Mouse (Mus musculus) cerebellum, postnatal 36 days (tissue): Measurements from ENCODE around the gene Prkab2.

Source experiments
- DNase-seq, 2 experiments: peaks; one replicate each; pipeline ENCODE4 v3.0.0; 2021 to 2022; ENCODE audit warnings: mixed read lengths in 2 of 2

The Prkab2 gene

DNA sequence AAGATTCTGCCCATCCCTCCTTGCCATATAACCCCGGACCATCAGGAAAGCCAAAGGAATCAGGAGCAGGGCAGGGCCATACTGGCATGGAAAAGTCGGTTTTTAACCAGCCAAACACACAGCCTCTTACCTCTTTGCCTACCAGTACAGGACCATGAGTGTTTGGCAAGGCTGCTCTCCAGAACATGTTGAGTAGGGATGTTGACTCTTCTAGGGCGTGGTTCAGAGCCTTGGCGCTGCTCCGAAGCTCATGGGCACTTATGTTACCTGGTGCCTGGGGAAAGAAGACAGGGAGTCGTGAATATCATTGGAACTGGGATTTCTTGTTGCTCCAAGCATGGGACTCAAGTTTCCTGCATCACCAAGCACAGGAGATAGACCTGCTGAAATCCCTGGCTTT, 35.8 kb downstream of the Prkab2 start:
- no peak for DNase-seq

DNA sequence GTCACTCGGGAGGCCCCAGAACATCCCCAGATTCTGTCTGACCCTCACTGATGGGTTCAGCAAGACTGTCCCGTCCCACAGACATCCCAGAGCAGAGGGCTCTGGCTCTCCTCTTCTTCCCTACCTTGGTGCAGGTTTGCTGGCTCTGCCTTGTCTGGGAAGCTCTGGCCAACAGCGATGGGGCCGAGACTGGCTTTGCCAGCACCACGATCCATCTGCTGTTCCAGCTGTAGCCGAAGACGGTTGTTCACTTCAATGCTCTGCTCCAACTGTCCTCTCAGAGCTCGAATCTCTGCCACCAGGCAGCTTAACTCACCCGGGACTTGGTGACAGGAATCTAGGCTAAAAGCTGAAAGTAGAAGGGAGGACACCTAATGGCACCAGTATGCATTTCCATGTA, 38.9 kb downstream of the Prkab2 start:
- DNase-seq = no peak

DNA sequence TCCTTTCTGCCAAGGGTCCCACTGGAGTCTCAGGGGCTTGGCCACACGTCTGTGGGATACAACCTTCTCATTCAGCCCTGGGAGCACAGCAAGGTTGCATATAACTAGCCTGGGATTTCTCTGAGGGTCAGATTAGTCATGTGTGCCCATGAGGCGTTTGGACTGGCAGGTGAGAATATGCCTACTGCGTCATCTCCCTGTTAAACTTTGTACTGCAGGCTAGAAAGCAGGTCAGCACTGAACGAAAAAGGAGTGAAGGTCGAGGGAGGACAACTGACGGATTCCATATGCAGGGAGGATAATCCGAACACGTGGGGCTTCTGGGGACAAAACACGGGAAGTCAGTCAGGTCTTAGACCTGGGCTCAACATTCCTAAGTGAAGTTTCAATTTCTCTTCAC, 39.3 kb downstream of the Prkab2 start:
- DNase-seq = no peak

DNA sequence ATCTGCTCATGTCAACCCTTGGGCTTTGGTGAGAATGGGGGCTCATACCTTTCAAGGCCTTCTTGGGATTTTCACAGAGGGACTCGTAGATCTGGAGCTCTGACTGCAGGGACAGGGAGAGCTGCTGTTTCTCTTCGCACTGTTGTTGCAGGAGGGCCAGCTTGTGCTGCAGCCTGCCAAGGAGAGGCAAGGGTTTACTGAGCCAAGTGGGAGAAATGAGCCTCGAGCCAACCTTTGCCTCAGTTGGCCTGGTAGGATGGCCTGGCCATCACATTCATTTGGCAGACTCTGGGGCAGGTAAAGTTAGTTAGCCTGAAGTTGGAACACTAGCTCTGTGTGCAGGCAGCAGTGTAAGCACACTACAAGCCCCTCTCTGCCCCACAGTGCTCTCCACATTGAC, 41.1 kb downstream of the Prkab2 start:
- no peak for DNase-seq

DNA sequence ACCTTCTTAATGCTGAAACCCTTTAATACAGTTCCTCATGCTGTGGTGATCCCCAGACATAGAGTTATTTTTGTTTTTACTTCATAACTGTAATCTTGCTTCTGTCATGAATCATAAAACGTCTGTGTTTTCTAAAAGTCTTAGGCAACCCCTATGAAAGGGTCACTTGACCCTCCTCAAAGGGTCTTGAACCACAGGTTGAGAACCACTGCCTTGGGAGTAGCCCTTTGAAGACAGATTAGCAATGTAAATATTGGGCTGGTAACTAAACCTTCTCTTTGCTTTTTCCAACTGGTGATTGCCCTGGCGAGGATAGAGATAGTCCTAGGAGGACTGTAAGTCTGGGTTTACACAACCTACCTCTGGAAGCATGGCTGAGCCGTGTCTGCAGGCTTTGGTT, 43.2 kb downstream of the Prkab2 start:
- no peak for DNase-seq

DNA sequence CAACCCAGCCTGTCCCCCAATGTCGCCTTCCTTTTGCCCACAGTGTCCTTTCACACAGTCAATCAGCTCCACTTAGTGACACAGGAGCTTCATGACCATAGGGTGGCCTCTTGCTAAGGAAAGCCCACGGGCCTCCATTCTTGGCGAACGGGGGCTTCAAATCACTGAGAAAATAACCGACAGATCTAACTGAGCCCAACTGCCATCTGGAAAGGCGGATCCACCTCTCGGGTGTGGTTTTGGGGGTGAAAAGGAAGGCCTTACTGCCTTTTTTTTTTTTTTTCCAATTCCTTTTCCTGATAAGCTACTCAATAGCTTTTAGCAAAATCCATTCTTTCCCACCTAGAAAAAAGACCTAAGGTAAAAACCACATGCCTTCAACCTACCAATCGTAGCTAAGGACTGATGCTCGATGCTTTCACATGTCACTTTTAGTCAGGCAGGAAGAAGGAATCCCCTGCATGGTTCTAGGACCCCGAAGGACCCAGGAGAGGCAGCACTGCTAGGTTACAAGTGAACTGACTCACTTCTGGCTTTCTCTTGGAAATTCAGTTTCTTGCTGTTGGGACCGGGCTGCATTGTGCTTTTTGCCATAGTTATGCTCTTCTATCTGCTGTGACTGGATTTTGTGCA, 44.6 kb downstream of the Prkab2 start:
- no peak for DNase-seq

DNA sequence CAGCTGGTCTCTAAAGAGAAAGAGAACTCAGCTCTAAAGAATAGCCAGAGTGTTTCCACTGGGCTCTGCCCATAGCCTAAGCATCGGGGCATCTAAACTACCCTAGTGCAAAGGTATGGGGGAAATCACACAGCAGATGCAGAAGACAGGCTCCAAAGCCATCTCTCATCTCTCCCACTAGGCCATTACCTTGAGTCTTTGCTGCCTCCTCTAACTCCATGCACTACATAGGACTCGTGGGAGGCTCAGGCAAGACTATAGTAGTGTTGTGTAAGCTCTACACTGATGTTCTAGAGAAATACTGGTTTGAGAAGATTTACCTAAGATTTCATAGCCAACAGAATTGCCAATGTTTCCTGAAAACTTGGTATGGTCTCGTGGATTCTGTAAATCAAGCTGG, 47.5 kb downstream of the Prkab2 start:
- DNase-seq = no peak

DNA sequence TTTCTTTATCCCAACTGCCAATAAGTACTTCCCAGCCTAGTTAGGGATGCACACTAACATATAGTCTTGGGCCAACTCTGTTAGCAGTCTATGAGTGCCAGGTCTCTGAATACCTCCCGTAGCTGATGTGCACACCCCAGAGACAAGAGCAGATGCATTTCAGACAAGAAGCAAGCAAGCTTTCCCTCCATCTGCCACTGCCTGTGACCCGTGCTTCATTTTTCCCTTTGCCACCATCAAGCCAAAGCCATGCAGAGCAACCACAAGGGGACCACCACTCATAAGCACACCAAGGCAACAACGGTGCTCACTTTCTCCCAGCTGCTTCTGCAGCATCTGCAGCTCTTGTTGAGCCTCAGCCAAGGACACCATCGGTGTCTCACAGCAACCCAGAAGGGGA, 48.6 kb downstream of the Prkab2 start:
- DNase-seq = no peak

DNA sequence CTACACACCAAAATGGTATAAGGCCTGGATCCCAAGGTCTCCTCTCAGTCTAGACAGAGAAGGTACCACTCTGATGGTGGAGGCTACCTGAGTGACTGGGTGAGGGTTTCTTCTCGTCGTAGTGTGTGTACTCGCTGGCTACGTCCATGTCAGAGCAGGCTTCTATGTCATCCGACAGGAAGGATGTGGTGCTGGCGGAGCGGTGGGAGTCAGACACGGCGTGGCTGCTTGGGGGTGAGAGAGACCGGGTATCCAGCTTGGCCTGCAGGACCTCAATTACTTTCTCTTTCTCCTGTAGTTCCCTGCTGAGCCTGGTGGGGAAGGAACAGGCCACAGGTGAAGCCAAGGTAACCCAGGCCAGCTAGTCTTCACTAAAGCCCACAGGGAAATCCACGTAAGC, 52.1 kb downstream of the Prkab2 start:
- DNase-seq = no peak

DNA sequence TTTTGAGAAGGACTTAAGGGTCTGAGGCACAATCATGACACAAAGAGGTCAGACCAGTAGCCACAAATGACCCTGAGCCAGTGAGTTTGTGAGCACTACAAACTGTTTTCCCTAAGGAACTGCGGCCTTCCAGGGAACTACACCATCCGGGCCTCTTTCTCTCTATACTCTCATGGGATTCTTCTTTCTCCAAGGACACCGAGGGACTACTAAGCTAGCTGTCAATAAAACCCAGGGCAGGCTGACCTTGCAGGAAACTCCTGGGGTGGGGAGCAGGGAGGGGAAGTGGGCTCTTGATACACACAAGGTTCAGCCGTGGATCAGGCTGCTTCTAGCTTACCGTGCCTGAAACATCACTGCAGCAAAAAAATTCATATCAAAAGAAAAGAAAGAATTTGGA, 52.9 kb downstream of the Prkab2 start:
- DNase-seq = no peak

DNA sequence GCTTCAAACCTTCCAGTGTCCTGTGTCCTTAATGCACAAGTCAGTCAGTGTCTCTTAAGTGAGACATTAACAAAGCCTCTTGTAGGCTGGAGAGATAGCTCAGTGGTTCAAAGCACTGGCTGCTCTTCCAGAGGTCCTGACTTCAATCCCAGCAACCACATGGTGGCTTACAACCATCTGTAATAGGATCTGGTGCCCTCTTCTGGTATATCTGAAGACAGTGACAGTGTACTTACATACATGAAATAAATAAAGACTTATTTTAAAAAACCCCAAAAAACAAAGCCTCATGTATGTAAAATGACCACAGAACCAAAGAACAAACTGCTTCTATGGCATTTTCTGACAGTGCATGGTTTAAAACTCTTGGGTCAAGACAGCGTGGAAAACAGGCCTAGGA, 57.9 kb downstream of the Prkab2 start:
- no peak for DNase-seq

DNA sequence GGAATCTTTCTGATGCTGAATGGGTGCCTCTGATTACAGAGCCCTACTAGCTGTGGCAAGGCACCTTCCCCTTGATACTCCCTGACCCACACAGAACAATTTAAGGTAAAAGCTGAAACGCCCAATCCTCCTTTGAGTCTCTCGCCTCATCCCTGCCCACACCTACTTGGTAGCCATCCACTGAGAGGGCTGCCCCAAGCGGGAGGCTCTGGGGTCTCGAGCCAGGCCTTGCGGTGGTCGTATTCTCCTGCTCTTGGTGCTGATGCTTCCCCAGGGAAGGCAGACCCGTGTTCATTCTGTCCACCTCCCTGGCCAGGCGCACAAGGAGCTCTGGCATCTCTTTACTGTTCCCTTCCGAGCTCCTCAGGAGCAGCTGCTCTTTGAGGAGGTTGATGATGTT, 61.1 kb downstream of the Prkab2 start:
- no peak for DNase-seq
